Mouse (Mus musculus) ovary, postnatal 10 days (tissue): ENCODE results near the gene Olfm2.

Source experiments
- DNase-seq: peaks from one replicate; pipeline ENCODE4 v3.0.0; 2022; ENCODE audit warnings: low spot score

The Olfm2 gene

GRCm38 (mm10) chr9:20746017-20746660, at the start of gene Olfm2:
Gene Olfm2 (minus strand): TSS chr9:20746349.
- no peak for DNase-seq

- no peak for DNase-seq
Measured at GRCm38 (mm10) chr9:20794108-20794806, 48.1 kb upstream of the Olfm2 start.

GRCm38 (mm10) chr9:20790345-20790744, 44.2 kb upstream of the Olfm2 start:
- DNase-seq = no peak

- no peak for DNase-seq
Measured at GRCm38 (mm10) chr9:20789651-20790050, 43.5 kb upstream of the Olfm2 start.

- DNase-seq = no peak
Measured at GRCm38 (mm10) chr9:20787992-20788391, 41.8 kb upstream of the Olfm2 start.

- DNase-seq = no peak
Measured at GRCm38 (mm10) chr9:20785055-20785454, 38.9 kb upstream of the Olfm2 start.

- DNase-seq = no peak
Measured at GRCm38 (mm10) chr9:20781286-20781685, 35.1 kb upstream of the Olfm2 start.

- no peak for DNase-seq
Measured at GRCm38 (mm10) chr9:20765274-20765673, 19.1 kb upstream of the Olfm2 start.

GRCm38 (mm10) chr9:20763099-20763498, 16.9 kb upstream of the Olfm2 start:
- DNase-seq = no peak

GRCm38 (mm10) chr9:20762197-20762961, 16.2 kb upstream of the Olfm2 start:
- no peak for DNase-seq

GRCm38 (mm10) chr9:20761388-20761787, 15.2 kb upstream of the Olfm2 start:
- no peak for DNase-seq

GRCm38 (mm10) chr9:20760813-20761212, 14.7 kb upstream of the Olfm2 start:
- no peak for DNase-seq

GRCm38 (mm10) chr9:20758896-20759295, 12.7 kb upstream of the Olfm2 start:
- DNase-seq = no peak

- DNase-seq = no peak
Measured at GRCm38 (mm10) chr9:20758243-20758642, 12.1 kb upstream of the Olfm2 start.

- no peak for DNase-seq
Measured at GRCm38 (mm10) chr9:20757087-20757955, 11.2 kb upstream of the Olfm2 start.

- no peak for DNase-seq
Measured at GRCm38 (mm10) chr9:20756081-20756700, 10.0 kb upstream of the Olfm2 start.

GRCm38 (mm10) chr9:20754335-20754734, 8.2 kb upstream of the Olfm2 start:
- no peak for DNase-seq

- DNase-seq = no peak
Measured at GRCm38 (mm10) chr9:20751477-20752029, 5.4 kb upstream of the Olfm2 start.

- no peak for DNase-seq
Measured at GRCm38 (mm10) chr9:20749213-20749612, 3.1 kb upstream of the Olfm2 start.

GRCm38 (mm10) chr9:20748540-20748939, 2.4 kb upstream of the Olfm2 start:
- DNase-seq = no peak

GRCm38 (mm10) chr9:20747682-20748081, 1.5 kb upstream of the Olfm2 start:
- DNase-seq = no peak
